Mouse (Mus musculus) hindbrain, embryonic 13.5 days (tissue): ENCODE data around the gene Bbs9. TPM values are rescaled to one million over a fixed set of nuclear protein-coding genes. Genes with fewer than 3 reads are reported as not detected.

Source experiments
- ATAC-seq: fragments of 200-750 bp; cut with Nextera tagmentation; 2 replicates; pipeline ENCODE4 v1.8.0; 2017; ENCODE audit warnings: moderate TSS enrichment; ENCODE audit not compliant: low FRiP score
- H3K27ac ChIP-seq: fragments of 300-500 bp; sonication (generic); 2 replicates; pipeline ENCODE4 v1.5.1; 2015; ENCODE audit warnings: inconsistent platforms, mild to moderate bottlenecking, moderate library complexity
- H3K27me3 ChIP-seq: fragments of 300-500 bp; sonication (generic); 2 replicates; pipeline ENCODE4 v1.6.1; 2015; ENCODE audit warnings: mild to moderate bottlenecking, inconsistent platforms
- H3K36me3 ChIP-seq: fragments of 300-500 bp; sonication (generic); 2 replicates; pipeline ENCODE4 v1.6.1; 2015; ENCODE audit warnings: mild to moderate bottlenecking, inconsistent platforms
- H3K4me1 ChIP-seq: fragments of 300-500 bp; sonication (generic); replicated peaks from 2 replicates; pipeline ENCODE4 v1.6.1; 2015; ENCODE audit warnings: inconsistent platforms
- H3K4me2 ChIP-seq: fragments of 300-500 bp; sonication (generic); 2 replicates; pipeline ENCODE4 v1.6.1; 2015; ENCODE audit warnings: inconsistent platforms, mild to moderate bottlenecking, moderate library complexity
- H3K4me3 ChIP-seq: fragments of 300-500 bp; sonication (generic); 2 replicates; pipeline ENCODE4 v1.5.1; 2015; ENCODE audit warnings: mild to moderate bottlenecking, inconsistent platforms
- H3K9ac ChIP-seq: fragments of 300-500 bp; sonication (generic); 2 replicates; pipeline ENCODE4 v1.6.1; 2015; ENCODE audit warnings: mild to moderate bottlenecking, inconsistent platforms
- H3K9me3 ChIP-seq: fragments of 300-500 bp; sonication (generic); 2 replicates; pipeline ENCODE4 v1.6.1; 2016; ENCODE audit warnings: inconsistent platforms
- WGBS: fragments of 180-500 bp; shearing (Covaris S2); methylation state at CpG from one replicate; pipeline ENCODE4 v1.1.7; 2015; 5-methylcytosine and 5-hydroxymethylcytosine counted together
- polyA plus RNA-seq: library from polyadenylated mRNA; unstranded; fragments of >200 nt; fragmentation: Nextera tagmentation; extraction: Ambion mirVana; gene quantifications from 2 replicates; pipeline ENCODE4 v1.2.1, GENCODE M21; 2015

Bbs9 gene
- polyA plus RNA-seq, 1 experiment from 2014 or later = 17.1 TPM

GRCm38 (mm10) chr9:22657216-22657615 is 181.7 kb downstream of the Bbs9 start:
- no peak for ATAC-seq
- Histone ChIP-seq H3K4me1 (no peaks in the 10 kb centered on the region), H3K4me3 (no peak overlapping the region), H3K27ac (no peak overlapping the region), H3K27me3 (no peaks in the 10 kb centered on the region), H3K9ac (no peak overlapping the region), H3K36me3 (no peaks in the 10 kb centered on the region), H3K4me2 (no peak overlapping the region), H3K9me3 (no peaks in the 10 kb centered on the region)
- 93% methylated on average over 5 of the region's 5 CpGs for WGBS

GRCm38 (mm10) chr9:22665155-22665554 is 189.6 kb downstream of the Bbs9 start:
- H3K4me1 ChIP-seq = no peaks in the 10 kb centered on the region
- no peak for ATAC-seq
- H3K9ac ChIP-seq = no peak overlapping the region
- WGBS = 94% methylated on average over 8 of the region's 8 CpGs
- H3K36me3 ChIP-seq = no peaks in the 10 kb centered on the region
- H3K4me3 ChIP-seq = no peak overlapping the region
- no peak overlapping the region for H3K4me2 ChIP-seq
- no peaks in the 10 kb centered on the region for H3K9me3 ChIP-seq
- no peak overlapping the region for H3K27ac ChIP-seq
- no peaks in the 10 kb centered on the region for H3K27me3 ChIP-seq

GRCm38 (mm10) chr9:22672937-22673336 is 197.4 kb downstream of the Bbs9 start:
- WGBS = 97% methylated on average over 2 of the region's 2 CpGs
- Histone ChIP-seq H3K27ac (no peak overlapping the region), H3K27me3 (no peaks in the 10 kb centered on the region), H3K4me1 (peaks cover 2% of the 10 kb centered on the region; the same call in 1 of the 2 replicates), H3K4me3 (no peak overlapping the region), H3K36me3 (no peaks in the 10 kb centered on the region), H3K4me2 (no peak overlapping the region), H3K9me3 (no peaks in the 10 kb centered on the region), H3K9ac (no peak overlapping the region)
- no peak for ATAC-seq

GRCm38 (mm10) chr9:22677132-22677829 is 201.8 kb downstream of the Bbs9 start:
- no peak overlapping the region for H3K27ac ChIP-seq
- no peak for ATAC-seq
- H3K4me2 ChIP-seq = no peak overlapping the region
- no peak overlapping the region for H3K4me3 ChIP-seq
- H3K4me1 ChIP-seq = peaks cover 12% of the 10 kb centered on the region; the same call in 1 of the 2 replicates
- H3K27me3 ChIP-seq = no peaks in the 10 kb centered on the region
- no peak overlapping the region for H3K9ac ChIP-seq
- H3K36me3 ChIP-seq = no peaks in the 10 kb centered on the region
- no peaks in the 10 kb centered on the region for H3K9me3 ChIP-seq
- 94% methylated on average over 7 of the region's 7 CpGs for whole genome bisulfite sequencing

GRCm38 (mm10) chr9:22677997-22678396 is 202.5 kb downstream of the Bbs9 start:
- Histone ChIP-seq H3K36me3 (no peaks in the 10 kb centered on the region), H3K27ac (no peak overlapping the region), H3K9ac (no peak overlapping the region), H3K9me3 (no peaks in the 10 kb centered on the region), H3K27me3 (no peaks in the 10 kb centered on the region), H3K4me1 (peaks cover 12% of the 10 kb centered on the region; the same call in 1 of the 2 replicates), H3K4me3 (no peak overlapping the region), H3K4me2 (no peak overlapping the region)
- ATAC-seq = peak; percentile 58; the same call in 1 of the 2 replicates
- WGBS = 70% methylated on average over 4 of the region's 4 CpGs

- Histone ChIP-seq H3K4me1 (peaks cover 12% of the 10 kb centered on the region; the same call in 1 of the 2 replicates), H3K9ac (no peak overlapping the region), H3K27me3 (no peaks in the 10 kb centered on the region), H3K4me2 (no peak overlapping the region), H3K27ac (no peak overlapping the region), H3K9me3 (no peaks in the 10 kb centered on the region), H3K4me3 (no peak overlapping the region), H3K36me3 (no peaks in the 10 kb centered on the region)
- WGBS = 85% methylated on average over 4 of the region's 4 CpGs
- no peak for ATAC-seq
Measured at GRCm38 (mm10) chr9:22678496-22678895, 203.0 kb downstream of the Bbs9 start.

- Histone ChIP-seq H3K36me3 (no peaks in the 10 kb centered on the region), H3K9me3 (no peaks in the 10 kb centered on the region), H3K9ac (no peak overlapping the region), H3K27ac (no peak overlapping the region), H3K27me3 (no peaks in the 10 kb centered on the region), H3K4me3 (no peak overlapping the region), H3K4me1 (peaks cover 12% of the 10 kb centered on the region), H3K4me2 (no peak overlapping the region)
- ATAC-seq = no peak
- 84% methylated on average over 4 of the region's 4 CpGs for WGBS
Measured at GRCm38 (mm10) chr9:22679485-22679884, 204.0 kb downstream of the Bbs9 start.

GRCm38 (mm10) chr9:22680031-22680430 is 204.5 kb downstream of the Bbs9 start:
- no peaks in the 10 kb centered on the region for H3K36me3 ChIP-seq
- no peak overlapping the region for H3K4me2 ChIP-seq
- no peak overlapping the region for H3K27ac ChIP-seq
- no peak overlapping the region for H3K9ac ChIP-seq
- WGBS = 58% methylated on average over 12 of the region's 12 CpGs
- no peaks in the 10 kb centered on the region for H3K9me3 ChIP-seq
- no peaks in the 10 kb centered on the region for H3K27me3 ChIP-seq
- ATAC-seq = no peak
- no peak overlapping the region for H3K4me3 ChIP-seq
- peaks cover 12% of the 10 kb centered on the region for H3K4me1 ChIP-seq

- peaks cover 12% of the 10 kb centered on the region for H3K4me1 ChIP-seq
- no peak overlapping the region for H3K27ac ChIP-seq
- no peaks in the 10 kb centered on the region for H3K27me3 ChIP-seq
- H3K36me3 ChIP-seq = no peaks in the 10 kb centered on the region
- 48% methylated on average over 1 of the region's 1 CpGs for WGBS
- ATAC-seq = no peak
- no peak overlapping the region for H3K9ac ChIP-seq
- no peaks in the 10 kb centered on the region for H3K9me3 ChIP-seq
- no peak overlapping the region for H3K4me2 ChIP-seq
- no peak overlapping the region for H3K4me3 ChIP-seq
Measured at GRCm38 (mm10) chr9:22680484-22680883, 205.0 kb downstream of the Bbs9 start.

- peaks cover 7% of the 10 kb centered on the region for H3K4me1 ChIP-seq
- no peak overlapping the region for H3K9ac ChIP-seq
- H3K4me2 ChIP-seq = no peak overlapping the region
- no peak overlapping the region for H3K27ac ChIP-seq
- H3K9me3 ChIP-seq = no peaks in the 10 kb centered on the region
- 52% methylated on average over 3 of the region's 3 CpGs for WGBS
- no peak for ATAC-seq
- no peaks in the 10 kb centered on the region for H3K27me3 ChIP-seq
- no peaks in the 10 kb centered on the region for H3K36me3 ChIP-seq
- H3K4me3 ChIP-seq = no peak overlapping the region
Measured at GRCm38 (mm10) chr9:22683786-22684185, 208.3 kb downstream of the Bbs9 start.

GRCm38 (mm10) chr9:22686765-22687472 is 211.4 kb downstream of the Bbs9 start:
- Histone ChIP-seq H3K9me3 (no peaks in the 10 kb centered on the region), H3K27me3 (no peaks in the 10 kb centered on the region), H3K4me3 (no peak overlapping the region), H3K27ac (no peak overlapping the region), H3K4me2 (no peak overlapping the region), H3K9ac (no peak overlapping the region), H3K4me1 (peaks cover 6% of the 10 kb centered on the region), H3K36me3 (no peaks in the 10 kb centered on the region)
- no peak for ATAC-seq
- 89% methylated on average over 6 of the region's 6 CpGs for WGBS

GRCm38 (mm10) chr9:22690234-22690633 is 214.7 kb downstream of the Bbs9 start:
- 27% methylated on average over 7 of the region's 7 CpGs for WGBS
- Histone ChIP-seq H3K9me3 (no peaks in the 10 kb centered on the region), H3K36me3 (no peaks in the 10 kb centered on the region), H3K4me1 (peaks cover 6% of the 10 kb centered on the region), H3K4me2 (no peak overlapping the region), H3K9ac (no peak overlapping the region), H3K27ac (no peak overlapping the region; the same call in 1 of the 2 replicates), H3K4me3 (no peak overlapping the region), H3K27me3 (no peaks in the 10 kb centered on the region)
- ATAC-seq = 0 out of 2 replicates have a peak, but pooled peaks have one; percentile 57

- H3K27me3 ChIP-seq = no peaks in the 10 kb centered on the region
- 87% methylated on average over 4 of the region's 4 CpGs for WGBS
- no peak overlapping the region for H3K4me2 ChIP-seq
- H3K4me3 ChIP-seq = no peak overlapping the region
- no peaks in the 10 kb centered on the region for H3K36me3 ChIP-seq
- ATAC-seq = no peak
- H3K9ac ChIP-seq = no peak overlapping the region
- H3K9me3 ChIP-seq = no peaks in the 10 kb centered on the region
- H3K27ac ChIP-seq = no peak overlapping the region
- H3K4me1 ChIP-seq = 0 out of 2 replicates have a peak, but pooled peaks cover 6% of the 10 kb centered on the region
Measured at GRCm38 (mm10) chr9:22695392-22695791, 219.9 kb downstream of the Bbs9 start.
